Mouse (Mus musculus) embryo, embryonic 11 days (tissue): ENCODE measurements around the gene Slco6c1.

Experiments used
- DNase-seq: peaks from one replicate; pipeline ENCODE4 v3.0.0-alpha.2; 2015

Slco6c1 gene

GRCm38 (mm10) chr1:97128201-97128600, at the start of gene Slco6c1:
Gene Slco6c1, minus strand, starts transcription at chr1:97128301.
- DNase-seq: no peak

GRCm38 (mm10) chr1:97038982-97039381, 89.1 kb downstream of the Slco6c1 start:
- DNase-seq: no peak

- DNase-seq: peak; percentile 63
Measured at GRCm38 (mm10) chr1:97038548-97038947, 89.6 kb downstream of the Slco6c1 start.

- no peak for DNase-seq
Measured at GRCm38 (mm10) chr1:97037955-97038354, 90.1 kb downstream of the Slco6c1 start.

- no peak for DNase-seq
Measured at GRCm38 (mm10) chr1:97021388-97021787, 106.7 kb downstream of the Slco6c1 start.

GRCm38 (mm10) chr1:97019404-97019803, 108.7 kb downstream of the Slco6c1 start:
- no peak for DNase-seq

GRCm38 (mm10) chr1:97018978-97019377, 109.1 kb downstream of the Slco6c1 start:
- peak; percentile 67 for DNase-seq
